Mouse (Mus musculus): ENCODE measurements around the gene Olfr1419. TPM values are rescaled to one million over a fixed set of nuclear protein-coding genes. Genes with fewer than 3 reads are reported as not detected.
A peak's percentile ranks its signal among the peaks of the same experiment; 100 is the strongest.

Gene Olfr1419
- total and polyA plus RNA-seq, 3 experiments = not detected

DNA sequence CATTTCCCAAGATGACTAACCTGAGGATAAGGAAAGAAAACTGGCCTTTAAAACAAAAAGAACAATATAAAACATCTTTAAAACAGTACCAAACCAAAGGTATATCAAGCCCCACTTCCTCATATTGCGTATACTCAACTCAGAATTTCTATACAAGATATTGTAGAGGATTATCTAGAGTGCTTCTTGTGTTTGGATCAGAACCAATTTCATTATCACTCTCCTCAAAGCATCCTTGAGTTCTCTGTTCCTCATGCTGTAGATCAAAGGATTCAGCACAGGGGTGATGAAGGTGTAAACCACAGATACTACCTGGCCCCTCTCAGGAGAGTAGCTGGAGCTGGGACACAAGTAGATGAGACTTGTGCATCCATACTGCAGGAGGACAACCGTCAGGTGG, 20.1 kb downstream of the Olfr1419 start:
- Histone ChIP-seq H3K27ac (ENCODE audit: control insufficient read depth, low read depth, low read length) (no peak overlapping the region), H3K4me3 (ENCODE audit: control insufficient read depth in 1 of 2, insufficient read depth in 1 of 2, low read depth in 2 of 2, low read length in 2 of 2) (no peak overlapping the region), H3K79me2 (ENCODE audit: control insufficient read depth, insufficient read depth, low read length, poor library complexity) (no peaks in the 10 kb centered on the region), H3K27me3 (ENCODE audit: control insufficient read depth in 1 of 2, insufficient read depth in 2 of 2, low read length in 2 of 2) (no peaks in the 10 kb centered on the region), H3K9me3 (replicated peaks; ENCODE audit: insufficient read depth, low read length) (no peaks in the 10 kb centered on the region), H3K4me1 (ENCODE audit: control insufficient read depth in 1 of 2, insufficient read depth in 2 of 2, low read length in 2 of 2) (peaks cover 2 to 6% of the 10 kb centered on the region in 2 experiments; a peak in 1 of 4 replicates), H3K36me3 (ENCODE audit: control insufficient read depth in 1 of 2, insufficient read depth in 2 of 2, low read length in 2 of 2) (peaks cover 0 to 14% of the 10 kb centered on the region in 2 experiments; a peak in 2 of 4 replicates), H3K9ac (ENCODE audit: control insufficient read depth, low read depth, low read length, poor library complexity, severe bottlenecking) (no peak overlapping the region)
- DNase-seq (ENCODE audit: low read depth, low spot score) = peak; percentile 13
- TF ChIP-seq GATA1 (IDR thresholded peaks at IDR 0.05; ENCODE audit: low read depth, low read length) (peak; percentile 44; the same call in 1 of the 2 replicates), MAZ (IDR thresholded peaks at IDR 0.05; ENCODE audit: low read depth, low read length) (no peak), MEF2A (IDR thresholded peaks at IDR 0.05; ENCODE audit: extremely low read depth, insufficient replicate concordance, low read depth, low read length, poor library complexity, severe bottlenecking) (no peak), USF2 (IDR thresholded peaks at IDR 0.05; ENCODE audit: borderline replicate concordance in 1 of 2, insufficient read depth in 1 of 2, low read depth in 1 of 2, low read length in 2 of 2) (no peak), NELFE (IDR thresholded peaks at IDR 0.05; ENCODE audit: low read depth, low read length) (no peak), POLR2A (IDR thresholded peaks at IDR 0.05; ENCODE audit: control insufficient read depth in 1 of 2, insufficient read depth in 1 of 2, low read depth in 1 of 2, low read length in 2 of 2, poor library complexity in 1 of 2) (no peak), RCOR1 (IDR thresholded peaks at IDR 0.05; ENCODE audit: low read depth, low read length) (no peak), TCF12 (IDR thresholded peaks at IDR 0.05; ENCODE audit: low read depth, low read length) (0 out of 2 replicates have a peak, but pooled peaks have one; percentile 21), SMC3 (IDR thresholded peaks at IDR 0.05; ENCODE audit: low read depth, low read length) (no peak), HCFC1 (IDR thresholded peaks at IDR 0.05; ENCODE audit: low read depth, low read length) (no peak), UBTF (IDR thresholded peaks at IDR 0.05; ENCODE audit: borderline replicate concordance, insufficient read depth, low read depth, low read length) (no peak), ZNF384 (IDR thresholded peaks at IDR 0.05; ENCODE audit: low read depth, low read length) (no peak), ZMIZ1 (IDR thresholded peaks at IDR 0.05; ENCODE audit: low read depth, low read length) (no peak), EP300 (IDR thresholded peaks at IDR 0.05; ENCODE audit: low read depth in 1 of 2, low read length in 2 of 2) (peak; percentile 53 to 56), CHD1 (IDR thresholded peaks at IDR 0.05; ENCODE audit: low read depth, low read length) (no peak), POLR2AphosphoS2 (IDR thresholded peaks at IDR 0.05; ENCODE audit: low read length) (no peak), NRF1 (IDR thresholded peaks at IDR 0.05; ENCODE audit: insufficient read depth, low read depth, low read length, poor library complexity, severe bottlenecking) (no peak), SIN3A (IDR thresholded peaks at IDR 0.05; ENCODE audit: low read length) (no peak), MYC (IDR thresholded peaks at IDR 0.05; ENCODE audit: low read depth, low read length) (no peak), JUND (IDR thresholded peaks at IDR 0.05; ENCODE audit: low read depth, low read length) (no peak)

DNA sequence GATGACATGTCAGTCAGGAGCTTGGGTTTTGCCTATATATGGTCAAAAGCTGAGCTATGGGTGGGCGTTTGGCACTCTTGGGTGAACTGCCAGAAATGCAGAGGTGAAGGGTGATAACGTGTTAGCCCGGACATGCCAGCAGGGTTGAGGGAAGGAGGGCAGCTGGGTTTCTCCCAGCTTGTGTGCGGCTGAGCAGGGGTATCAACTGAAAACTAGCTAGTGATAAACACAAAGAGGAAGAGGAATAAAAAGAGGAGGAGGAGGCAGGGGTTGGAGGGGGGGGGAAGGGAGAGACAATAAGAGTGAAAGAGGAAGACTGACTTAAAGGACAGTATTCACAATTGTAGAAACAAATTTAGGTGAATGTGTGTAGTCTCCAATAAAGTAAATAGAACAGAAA, 22.3 kb downstream of the Olfr1419 start:
- Histone ChIP-seq H3K27ac (ENCODE audit: control insufficient read depth, low read depth, low read length) (no peak overlapping the region), H3K36me3 (ENCODE audit: control insufficient read depth in 1 of 2, insufficient read depth in 2 of 2, low read length in 2 of 2) (peaks cover 0 to 14% of the 10 kb centered on the region in 2 experiments; a peak in 2 of 4 replicates), H3K27me3 (ENCODE audit: control insufficient read depth in 1 of 2, insufficient read depth in 2 of 2, low read length in 2 of 2) (no peaks in the 10 kb centered on the region), H3K4me1 (ENCODE audit: control insufficient read depth in 1 of 2, insufficient read depth in 2 of 2, low read length in 2 of 2) (peaks cover 2 to 6% of the 10 kb centered on the region in 2 experiments; a peak in 1 of 4 replicates), H3K79me2 (ENCODE audit: control insufficient read depth, insufficient read depth, low read length, poor library complexity) (no peaks in the 10 kb centered on the region), H3K9me3 (replicated peaks; ENCODE audit: insufficient read depth, low read length) (no peaks in the 10 kb centered on the region), H3K9ac (ENCODE audit: control insufficient read depth, low read depth, low read length, poor library complexity, severe bottlenecking) (no peak overlapping the region), H3K4me3 (ENCODE audit: control insufficient read depth in 1 of 2, insufficient read depth in 1 of 2, low read depth in 2 of 2, low read length in 2 of 2) (no peak overlapping the region)
- TF ChIP-seq RCOR1 (IDR thresholded peaks at IDR 0.05; ENCODE audit: low read depth, low read length) (peak; percentile 43; the same call in 1 of the 2 replicates), GATA1 (IDR thresholded peaks at IDR 0.05; ENCODE audit: low read depth, low read length) (peak; percentile 33; the same call in 1 of the 2 replicates), TCF12 (IDR thresholded peaks at IDR 0.05; ENCODE audit: low read depth, low read length) (0 out of 2 replicates have a peak, but pooled peaks have one; percentile 7), SMC3 (IDR thresholded peaks at IDR 0.05; ENCODE audit: low read depth, low read length) (no peak), ETS1 (IDR thresholded peaks at IDR 0.05; ENCODE audit: low read depth, low read length) (peak; percentile 41), MYB (IDR thresholded peaks at IDR 0.05; ENCODE audit: low read depth, low read length) (peak; percentile 31; the same call in 1 of the 2 replicates), EP300 (IDR thresholded peaks at IDR 0.05; ENCODE audit: low read depth in 1 of 2, low read length in 2 of 2) (peak; percentile 12 to 84; a peak in 3 of 4 replicates), TAL1 (IDR thresholded peaks at IDR 0.05; ENCODE audit: low read length) (no peak)
- DNase-seq (ENCODE audit: low read depth, low spot score) = peak; percentile 78
